Mouse (Mus musculus): ENCODE data around the gene Calb2. TPM values are rescaled to one million over a fixed set of nuclear protein-coding genes. Genes with fewer than 3 reads are reported as not detected.

Gene Calb2
- polyA plus RNA-seq, 1 experiment: not detected

DNA sequence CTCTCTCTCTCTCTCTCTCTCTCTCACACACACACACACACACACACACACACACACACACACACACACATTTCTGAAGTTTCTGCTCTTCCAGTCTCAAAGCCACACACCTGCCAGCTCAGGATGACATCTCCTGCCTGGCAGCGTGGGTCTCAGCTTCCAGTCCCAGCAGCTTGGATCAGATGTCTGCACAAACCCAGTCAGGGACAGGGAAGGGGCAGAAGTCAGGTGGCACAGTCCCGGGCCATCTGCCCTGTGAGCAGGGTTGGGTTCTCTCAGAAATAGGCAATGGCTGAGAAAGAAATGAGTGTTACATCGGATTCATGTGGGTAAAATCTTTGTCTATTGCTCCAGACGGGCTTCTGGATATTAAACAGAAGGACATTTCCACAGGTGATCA lies 27.2 kb downstream of the Calb2 start:
- Histone ChIP-seq H3K4me1 (ENCODE audit: control insufficient read depth) (no peaks in the 10 kb centered on the region), H3K36me3 (ENCODE audit: control insufficient read depth) (no peaks in the 10 kb centered on the region), H3K9me3 (ENCODE audit: control insufficient read depth, low read length) (peaks cover 7% of the 10 kb centered on the region), H3K4me3 (replicated peaks) (no peak overlapping the region), H3K27me3 (ENCODE audit: control insufficient read depth) (no peaks in the 10 kb centered on the region)
- no peak for TF ChIP-seq TAL1 (IDR thresholded peaks at IDR 0.05; ENCODE audit: low read length)
- no peak for TF ChIP-seq GATA1 (IDR thresholded peaks at IDR 0.05; ENCODE audit: low read length)

DNA sequence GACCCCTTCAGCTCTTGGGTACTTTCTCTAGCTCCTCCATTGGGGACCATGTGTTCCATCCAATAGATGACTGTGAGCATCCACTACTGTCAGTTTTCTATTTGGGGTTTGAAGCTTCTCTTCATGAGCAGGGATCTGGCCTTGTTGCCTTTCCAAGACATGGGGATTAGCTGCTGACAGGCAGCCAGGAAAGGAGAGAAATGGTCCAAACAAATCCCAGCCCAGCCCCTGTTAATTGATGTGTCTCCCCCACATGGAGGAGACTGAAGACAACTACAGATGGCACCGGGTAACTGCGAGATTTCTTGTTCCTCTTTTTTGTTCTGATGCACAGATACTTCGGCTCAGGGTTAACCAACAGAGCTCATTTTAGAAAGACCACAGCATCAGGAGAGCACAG lies 27.9 kb downstream of the Calb2 start:
- no peaks in the 10 kb centered on the region for H3K27me3 ChIP-seq (ENCODE audit: control insufficient read depth)
- no peaks in the 10 kb centered on the region for H3K36me3 ChIP-seq (ENCODE audit: control insufficient read depth)
- no peaks in the 10 kb centered on the region for H3K4me1 ChIP-seq (ENCODE audit: control insufficient read depth)
- peaks cover 7% of the 10 kb centered on the region for H3K9me3 ChIP-seq (ENCODE audit: control insufficient read depth, low read length)
- TF ChIP-seq GATA1 (IDR thresholded peaks at IDR 0.05; ENCODE audit: low read length) (no peak), TAL1 (IDR thresholded peaks at IDR 0.05; ENCODE audit: low read length) (no peak)
- H3K4me3 ChIP-seq (replicated peaks): no peak overlapping the region

DNA sequence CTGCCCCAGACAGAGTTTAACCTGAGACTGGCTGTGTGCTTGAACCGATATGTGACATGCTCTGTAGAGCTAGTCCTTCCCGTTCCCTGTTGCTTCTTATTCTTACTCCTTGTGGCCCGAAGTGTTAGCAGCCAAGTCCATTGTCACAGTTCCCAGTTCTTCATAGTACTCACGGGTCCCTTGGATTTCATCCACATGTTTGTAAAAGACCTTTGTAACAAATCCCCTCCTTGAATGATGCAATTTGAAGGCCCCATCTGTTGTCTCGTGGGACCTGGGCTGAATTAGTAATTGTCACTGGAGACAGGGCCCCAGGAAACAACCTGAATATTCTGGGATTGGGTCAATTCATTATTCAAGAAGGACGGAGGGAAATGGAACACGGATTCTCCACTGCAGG lies 32.5 kb downstream of the Calb2 start:
- H3K36me3 ChIP-seq (ENCODE audit: control insufficient read depth): no peaks in the 10 kb centered on the region
- H3K4me3 ChIP-seq (replicated peaks): no peak overlapping the region
- TF ChIP-seq TAL1 (IDR thresholded peaks at IDR 0.05; ENCODE audit: low read length) (no peak), GATA1 (IDR thresholded peaks at IDR 0.05; ENCODE audit: low read length) (no peak)
- no peaks in the 10 kb centered on the region for H3K27me3 ChIP-seq (ENCODE audit: control insufficient read depth)
- peaks cover 10% of the 10 kb centered on the region for H3K9me3 ChIP-seq (ENCODE audit: control insufficient read depth, low read length)
- H3K4me1 ChIP-seq (ENCODE audit: control insufficient read depth): no peaks in the 10 kb centered on the region

DNA sequence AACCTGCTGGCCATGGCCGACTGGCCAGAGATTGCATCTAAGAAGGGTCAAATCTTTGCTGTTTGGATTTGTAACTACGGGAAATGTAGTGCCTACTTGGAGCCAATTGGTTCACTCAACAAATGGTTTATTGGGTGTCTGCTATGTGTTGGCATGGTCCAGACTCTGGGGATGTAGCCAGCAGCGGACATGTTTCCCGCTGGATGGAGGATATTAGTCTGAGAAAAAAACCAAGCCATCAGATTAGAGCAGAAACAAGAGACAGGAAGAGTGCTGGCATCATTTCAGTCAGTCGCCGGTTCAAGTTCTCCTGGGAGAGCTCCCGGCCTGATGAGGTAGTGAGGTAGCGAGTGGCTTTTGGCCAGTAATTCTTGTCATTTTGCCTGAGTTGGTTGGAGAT lies 33.8 kb downstream of the Calb2 start:
- TF ChIP-seq GATA1 (IDR thresholded peaks at IDR 0.05; ENCODE audit: low read length) (no peak), TAL1 (IDR thresholded peaks at IDR 0.05; ENCODE audit: low read length) (no peak)
- no peaks in the 10 kb centered on the region for H3K4me1 ChIP-seq (ENCODE audit: control insufficient read depth)
- H3K4me3 ChIP-seq (replicated peaks): no peak overlapping the region
- no peaks in the 10 kb centered on the region for H3K36me3 ChIP-seq (ENCODE audit: control insufficient read depth)
- no peaks in the 10 kb centered on the region for H3K27me3 ChIP-seq (ENCODE audit: control insufficient read depth)
- peaks cover 10% of the 10 kb centered on the region for H3K9me3 ChIP-seq (ENCODE audit: control insufficient read depth, low read length)

DNA sequence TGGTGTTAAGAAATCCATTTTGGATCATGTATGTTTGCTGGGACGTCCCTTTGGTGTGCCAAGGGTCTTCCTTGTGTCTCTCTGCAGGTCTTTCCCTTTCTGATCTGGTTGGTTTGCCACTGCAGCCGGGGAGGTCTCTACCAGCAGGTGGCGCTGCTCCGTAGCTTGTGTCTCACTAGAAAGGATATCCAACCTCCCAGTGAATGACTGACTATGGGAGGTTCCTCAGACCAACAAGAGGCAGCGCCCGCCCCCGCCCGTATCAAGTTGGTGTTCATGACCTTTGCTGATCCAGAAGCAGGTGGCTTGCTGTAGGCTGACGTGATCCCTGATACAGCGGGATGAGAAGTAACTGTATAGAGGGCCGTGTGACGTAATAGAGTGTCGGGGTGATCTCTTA lies 37.5 kb downstream of the Calb2 start:
- no peaks in the 10 kb centered on the region for H3K27me3 ChIP-seq (ENCODE audit: control insufficient read depth)
- no peaks in the 10 kb centered on the region for H3K4me1 ChIP-seq (ENCODE audit: control insufficient read depth)
- H3K9me3 ChIP-seq (ENCODE audit: control insufficient read depth, low read length): peaks cover 23% of the 10 kb centered on the region
- no peak overlapping the region for H3K4me3 ChIP-seq (replicated peaks)
- H3K36me3 ChIP-seq (ENCODE audit: control insufficient read depth): no peaks in the 10 kb centered on the region
- TF ChIP-seq GATA1 (IDR thresholded peaks at IDR 0.05; ENCODE audit: low read length) (no peak), TAL1 (IDR thresholded peaks at IDR 0.05; ENCODE audit: low read length) (no peak)

DNA sequence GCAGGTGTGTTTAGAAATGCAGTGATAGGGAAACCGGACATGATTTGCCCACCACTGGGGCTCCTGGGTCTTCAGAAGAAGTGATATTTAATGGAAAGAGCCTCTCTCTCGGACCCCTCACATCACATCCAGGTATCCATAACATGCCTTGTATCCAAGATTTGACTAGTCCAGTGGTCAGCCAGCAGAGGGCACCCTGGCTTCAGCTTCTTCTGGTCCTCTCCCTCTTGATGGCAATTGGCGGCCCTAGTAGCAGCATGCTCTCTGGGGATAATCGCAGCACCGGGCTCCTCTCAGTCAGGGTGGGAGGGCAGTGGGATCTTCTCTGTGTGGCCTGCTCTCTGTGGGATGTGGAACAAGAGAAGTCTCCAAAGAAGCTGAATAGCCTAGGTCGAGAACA lies 48.3 kb downstream of the Calb2 start:
- Histone ChIP-seq H3K27me3 (ENCODE audit: control insufficient read depth) (no peaks in the 10 kb centered on the region), H3K36me3 (ENCODE audit: control insufficient read depth) (no peaks in the 10 kb centered on the region), H3K4me3 (replicated peaks) (no peak overlapping the region), H3K4me1 (ENCODE audit: control insufficient read depth) (no peaks in the 10 kb centered on the region), H3K9me3 (ENCODE audit: control insufficient read depth, low read length) (peaks cover 20% of the 10 kb centered on the region; the same call in 1 of the 2 replicates)
- TF ChIP-seq GATA1 (IDR thresholded peaks at IDR 0.05; ENCODE audit: low read length): no peak
- TF ChIP-seq TAL1 (IDR thresholded peaks at IDR 0.05; ENCODE audit: low read length): no peak

DNA sequence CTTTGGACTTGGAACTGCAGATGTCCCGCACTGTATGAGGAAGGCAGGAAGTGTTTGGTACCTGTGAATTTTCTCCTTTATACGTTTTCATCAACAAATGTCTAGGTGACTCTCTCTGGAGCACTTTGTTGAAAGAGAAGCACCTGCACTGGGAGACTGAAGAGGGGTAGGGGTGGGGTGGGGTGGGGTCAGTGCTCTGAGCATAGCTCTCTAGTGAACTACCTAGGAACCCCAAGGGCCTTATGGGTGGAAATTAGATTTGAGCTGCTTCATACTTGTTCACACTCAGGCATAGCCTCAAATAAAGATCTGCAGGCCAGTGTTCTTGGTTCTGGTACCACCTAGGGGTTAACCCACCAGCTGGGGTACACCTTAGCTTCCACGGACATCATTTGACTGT lies 65.4 kb downstream of the Calb2 start, which contains the start of gene Gm17720:
Gene Gm17720 (minus strand): TSS at position 101 of the 400 bp plus-strand sequence.
- TF ChIP-seq TAL1 (IDR thresholded peaks at IDR 0.05; ENCODE audit: low read length) (no peak), GATA1 (IDR thresholded peaks at IDR 0.05; ENCODE audit: low read length) (no peak)
- H3K4me1 ChIP-seq (ENCODE audit: control insufficient read depth): no peaks in the 10 kb centered on the region
- peaks cover 25% of the 10 kb centered on the region for H3K9me3 ChIP-seq (ENCODE audit: control insufficient read depth, low read length)
- H3K4me3 ChIP-seq (replicated peaks): no peak within 1 kb of the TSS
- no peaks in the 10 kb centered on the region for H3K27me3 ChIP-seq (ENCODE audit: control insufficient read depth)
- H3K36me3 ChIP-seq (ENCODE audit: control insufficient read depth): no peaks in the 10 kb centered on the region

DNA sequence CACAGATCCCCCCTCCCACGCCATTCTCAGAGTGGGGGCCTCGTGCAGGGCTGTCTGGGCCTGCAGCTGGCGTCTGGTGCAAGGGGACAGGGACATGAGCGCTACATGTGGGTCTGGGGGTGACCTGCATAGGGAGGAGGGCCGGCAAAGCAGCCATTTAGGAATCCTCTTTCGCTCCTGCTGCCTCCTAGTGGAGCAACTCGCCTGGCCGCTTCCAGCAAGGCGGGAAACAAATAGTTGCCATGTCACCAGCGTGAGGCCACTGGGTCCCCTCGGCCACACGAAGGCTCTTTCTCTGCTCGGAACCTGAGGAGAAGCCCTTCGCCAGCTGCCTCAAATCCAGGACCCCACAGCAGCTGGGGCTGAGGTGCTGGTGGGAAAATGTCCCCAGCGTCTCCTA lies 66.3 kb downstream of the Calb2 start:
- no peaks in the 10 kb centered on the region for H3K27me3 ChIP-seq (ENCODE audit: control insufficient read depth)
- H3K4me1 ChIP-seq (ENCODE audit: control insufficient read depth): no peaks in the 10 kb centered on the region
- peaks cover 23% of the 10 kb centered on the region for H3K9me3 ChIP-seq (ENCODE audit: control insufficient read depth, low read length)
- H3K36me3 ChIP-seq (ENCODE audit: control insufficient read depth): no peaks in the 10 kb centered on the region
- H3K4me3 ChIP-seq (replicated peaks): no peak overlapping the region
- no peak for TF ChIP-seq TAL1 (IDR thresholded peaks at IDR 0.05; ENCODE audit: low read length)

DNA sequence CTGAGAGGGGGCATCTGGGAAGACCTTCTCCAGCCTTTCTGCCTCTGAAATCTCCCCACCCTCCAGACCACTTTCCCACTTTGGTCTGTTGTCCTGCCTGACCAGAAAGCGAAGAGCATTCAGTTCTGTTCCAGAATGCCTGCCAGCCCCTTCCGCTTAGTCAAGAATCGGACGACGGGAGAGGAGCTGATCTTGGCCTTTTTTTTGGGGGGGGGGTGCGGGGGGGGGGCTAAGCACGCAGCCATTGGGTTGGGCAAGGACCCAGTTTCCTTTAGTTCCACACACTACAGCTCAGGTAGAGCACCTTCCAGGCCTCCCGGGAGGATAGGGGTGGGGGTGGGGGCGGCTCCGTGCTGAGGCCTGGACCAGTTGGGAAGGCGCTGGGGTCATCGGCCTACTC lies 67.1 kb downstream of the Calb2 start, which contains the start of gene Gm21964:
Gene Gm21964 (plus strand): TSS at position 301 of the 400 bp plus-strand sequence.
- no peaks in the 10 kb centered on the region for H3K27me3 ChIP-seq (ENCODE audit: control insufficient read depth)
- TF ChIP-seq TAL1 (IDR thresholded peaks at IDR 0.05; ENCODE audit: low read length) (no peak), GATA1 (IDR thresholded peaks at IDR 0.05; ENCODE audit: low read length) (no peak)
- H3K4me1 ChIP-seq (ENCODE audit: control insufficient read depth): no peaks in the 10 kb centered on the region
- no peaks in the 10 kb centered on the region for H3K36me3 ChIP-seq (ENCODE audit: control insufficient read depth)
- H3K9me3 ChIP-seq (ENCODE audit: control insufficient read depth, low read length): peaks cover 23% of the 10 kb centered on the region
- H3K4me3 ChIP-seq (replicated peaks): no peak within 1 kb of the TSS

DNA sequence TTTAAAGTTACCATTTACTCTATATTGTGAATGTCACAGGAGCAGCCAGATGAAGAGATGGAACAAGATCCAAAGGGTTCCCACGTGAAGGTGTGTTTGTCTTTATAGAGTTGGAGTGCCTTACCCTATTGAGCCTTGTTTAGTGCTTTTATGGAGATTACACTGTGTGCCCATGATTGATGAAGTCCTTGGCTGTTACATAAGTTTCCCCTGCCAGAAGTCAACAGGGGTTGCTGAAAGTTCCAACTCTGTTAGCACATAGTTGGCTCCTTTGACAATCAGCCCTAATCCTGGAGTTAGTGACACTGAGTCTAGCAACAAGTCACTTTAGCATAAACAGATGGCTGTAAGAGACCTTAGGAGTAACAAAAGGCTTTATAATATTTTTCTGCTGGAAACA lies 76.1 kb downstream of the Calb2 start:
- Histone ChIP-seq H3K27me3 (ENCODE audit: control insufficient read depth) (no peaks in the 10 kb centered on the region), H3K9me3 (ENCODE audit: control insufficient read depth, low read length) (peaks cover 21% of the 10 kb centered on the region), H3K4me3 (replicated peaks) (no peak overlapping the region), H3K4me1 (ENCODE audit: control insufficient read depth) (no peaks in the 10 kb centered on the region), H3K36me3 (ENCODE audit: control insufficient read depth) (peaks cover 9% of the 10 kb centered on the region)
- TF ChIP-seq GATA1 (IDR thresholded peaks at IDR 0.05; ENCODE audit: low read length): no peak

Other genes with a start within 250 kb of the Calb2 start
- not detected in 2 replicates for gene Marveld3, start 206.0 kb downstream of the Calb2 start, polyA plus RNA-seq (2012)
- not detected in 2 replicates for gene Tat, start 177.8 kb downstream of the Calb2 start, polyA plus RNA-seq (2012)
- not detected in 2 replicates for gene Chst4, start 128.5 kb downstream of the Calb2 start, polyA plus RNA-seq (2012)
- gene Zfp612, start 88.5 kb downstream of the Calb2 start, polyA plus RNA-seq (2012): not detected in 2 replicates
- not detected in 2 replicates for gene Gm21964, start 67.0 kb downstream of the Calb2 start, polyA plus RNA-seq (2012)
- not detected in 2 replicates for gene Gm17720, start 65.5 kb downstream of the Calb2 start, polyA plus RNA-seq (2012)
- 0.03 TPM in 1 of 2 replicates, not detected in the other for gene Cmtr2, start 47.5 kb upstream of the Calb2 start, polyA plus RNA-seq (2012)
- gene Hydin, start 98.8 kb upstream of the Calb2 start, polyA plus RNA-seq (2012): under 0.01 TPM in 1 of 2 replicates, not detected in the other

Data from erythroblast, embryonic 14.5 days (primary cell).